Mouse (Mus musculus): Measurements from ENCODE around the gene Ntmt1.

DNA sequence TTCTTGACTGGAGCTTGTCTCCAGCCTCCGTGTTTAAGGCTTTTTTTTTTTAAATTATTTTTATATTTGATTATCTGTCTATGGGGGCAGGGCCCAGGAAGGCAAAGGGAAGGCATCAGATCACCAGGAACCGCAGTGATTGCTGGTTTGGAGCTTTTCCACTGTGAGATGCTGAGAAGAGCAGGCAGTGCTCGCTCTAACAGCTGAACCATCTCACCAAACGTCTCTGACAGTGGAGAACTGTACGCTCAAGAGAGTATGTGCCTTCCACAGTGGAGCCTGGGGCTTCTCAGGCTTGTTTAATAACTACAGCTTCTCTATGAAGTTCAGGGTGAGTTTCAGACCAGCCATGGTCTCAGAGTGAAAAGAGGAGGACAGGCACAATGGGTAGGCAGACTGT is 1.9 kb downstream of the Ntmt1 start:
- TF ChIP-seq FLI1 (IDR thresholded peaks at IDR 0.05; ENCODE audit: low read length) (no peak), GATA1 (IDR thresholded peaks at IDR 0.05; ENCODE audit: borderline replicate concordance, low read length) (no peak)
